Mouse (Mus musculus) urinary bladder, postnatal 10 days (tissue): ENCODE data around the gene Taf15.

Experiments
- DNase-seq: peaks from one replicate; pipeline ENCODE4 v3.0.0; 2022; ENCODE audit warnings: low spot score

The Taf15 gene

GRCm38 (mm10) chr11:83472324-83473234 lies at the start of gene Taf15:
Taf15 (plus strand) TSS chr11:83473086.
- DNase-seq = peak; percentile 93

GRCm38 (mm10) chr11:83424681-83425080 lies 48.2 kb upstream of the Taf15 start:
- no peak for DNase-seq

- DNase-seq = no peak
Measured at GRCm38 (mm10) chr11:83426964-83427363, 45.9 kb upstream of the Taf15 start.

- no peak for DNase-seq
Measured at GRCm38 (mm10) chr11:83429355-83429754, 43.5 kb upstream of the Taf15 start, which contains the start of gene Gas2l2. Gas2l2 (minus strand) TSS chr11:83429455.

- DNase-seq = no peak
Measured at GRCm38 (mm10) chr11:83432533-83432932, 40.4 kb upstream of the Taf15 start.

- no peak for DNase-seq
Measured at GRCm38 (mm10) chr11:83437377-83437776, 35.5 kb upstream of the Taf15 start, which contains the start of gene 1700020L24Rik. 1700020L24Rik (plus strand) TSS chr11:83437677.

GRCm38 (mm10) chr11:83439426-83440060 lies 33.3 kb upstream of the Taf15 start:
- DNase-seq = no peak

- no peak for DNase-seq
Measured at GRCm38 (mm10) chr11:83440081-83441064, 32.5 kb upstream of the Taf15 start.

GRCm38 (mm10) chr11:83441235-83441634 lies 31.7 kb upstream of the Taf15 start:
- no peak for DNase-seq

- DNase-seq = no peak
Measured at GRCm38 (mm10) chr11:83442596-83443267, 30.2 kb upstream of the Taf15 start.

- no peak for DNase-seq
Measured at GRCm38 (mm10) chr11:83443824-83444223, 29.1 kb upstream of the Taf15 start.

GRCm38 (mm10) chr11:83445001-83445400 lies 27.9 kb upstream of the Taf15 start:
- DNase-seq = no peak

GRCm38 (mm10) chr11:83447612-83448011 lies 25.3 kb upstream of the Taf15 start:
- no peak for DNase-seq

- DNase-seq = no peak
Measured at GRCm38 (mm10) chr11:83448021-83448926, 24.6 kb upstream of the Taf15 start.

GRCm38 (mm10) chr11:83448927-83449236 lies 24.0 kb upstream of the Taf15 start:
- no peak for DNase-seq

- no peak for DNase-seq
Measured at GRCm38 (mm10) chr11:83449298-83449697, 23.6 kb upstream of the Taf15 start.

- DNase-seq = no peak
Measured at GRCm38 (mm10) chr11:83450550-83450949, 22.3 kb upstream of the Taf15 start.

GRCm38 (mm10) chr11:83451281-83451680 lies 21.6 kb upstream of the Taf15 start:
- DNase-seq = no peak

GRCm38 (mm10) chr11:83454548-83454947 lies 18.3 kb upstream of the Taf15 start:
- DNase-seq = no peak

- no peak for DNase-seq
Measured at GRCm38 (mm10) chr11:83455608-83456007, 17.3 kb upstream of the Taf15 start.
